Mouse (Mus musculus) lung, embryonic 16.5 days (tissue): ENCODE data around the gene Has1. TPM values are rescaled to one million over a fixed set of nuclear protein-coding genes. Genes with fewer than 3 reads are reported as not detected.

Source experiments
- ATAC-seq: fragments of 200-750 bp; cut with Nextera tagmentation; 2 replicates; pipeline ENCODE4 v1.8.0; 2017; ENCODE audit warnings: low read depth, mild to moderate bottlenecking, moderate library complexity
- H3K27ac ChIP-seq: fragments of 300-500 bp; sonication (generic); 2 replicates; pipeline ENCODE4 v1.5.1; 2014; ENCODE audit warnings: mild to moderate bottlenecking, control low read depth, low read length
- H3K27me3 ChIP-seq: fragments of 300-500 bp; sonication (generic); 2 replicates; pipeline ENCODE4 v1.6.1; 2014; ENCODE audit warnings: low read depth, low read length, mixed read lengths; ENCODE audit not compliant: control insufficient read depth, insufficient read depth
- H3K36me3 ChIP-seq: fragments of 300-500 bp; sonication (generic); 2 replicates; pipeline ENCODE4 v1.6.1; 2014; ENCODE audit warnings: low read length; ENCODE audit not compliant: control insufficient read depth, insufficient read depth
- H3K4me1 ChIP-seq: fragments of 300-500 bp; sonication (generic); replicated peaks from 2 replicates; pipeline ENCODE4 v1.6.1; 2014; ENCODE audit warnings: low read length, mixed read lengths; ENCODE audit not compliant: control insufficient read depth, insufficient read depth
- H3K4me2 ChIP-seq: fragments of 300-500 bp; sonication (generic); 2 replicates; pipeline ENCODE4 v1.6.1; 2014; ENCODE audit warnings: low read depth, low read length, control low read depth
- H3K4me3 ChIP-seq: fragments of 300-500 bp; sonication (generic); 2 replicates; pipeline ENCODE4 v1.5.1; 2014; ENCODE audit warnings: mild to moderate bottlenecking, low read length, control low read depth
- H3K9ac ChIP-seq: fragments of 300-500 bp; sonication (generic); 2 replicates; pipeline ENCODE4 v1.6.1; 2014; ENCODE audit warnings: low read length, control low read depth
- H3K9me3 ChIP-seq: fragments of 300-500 bp; sonication (generic); 2 replicates; pipeline ENCODE4 v1.6.1; 2016; ENCODE audit warnings: low read length; ENCODE audit not compliant: control insufficient read depth
- WGBS: fragments of 180-500 bp; shearing (Covaris S2); extraction: QIAGEN DNeasy Blood & Tissue Kit; methylation state at CpG from one replicate; pipeline ENCODE4 v1.1.7; 2014; 5-methylcytosine and 5-hydroxymethylcytosine counted together
- polyA plus RNA-seq: library from polyadenylated mRNA; unstranded; fragments of >200 nt; fragmentation: Nextera tagmentation; extraction: Ambion mirVana; gene quantifications from 2 replicates; pipeline ENCODE4 v1.2.1, GENCODE M21; 2015

Gene Has1
- polyA plus RNA-seq, 1 experiment from 2014 or later: 0.73 TPM

DNA sequence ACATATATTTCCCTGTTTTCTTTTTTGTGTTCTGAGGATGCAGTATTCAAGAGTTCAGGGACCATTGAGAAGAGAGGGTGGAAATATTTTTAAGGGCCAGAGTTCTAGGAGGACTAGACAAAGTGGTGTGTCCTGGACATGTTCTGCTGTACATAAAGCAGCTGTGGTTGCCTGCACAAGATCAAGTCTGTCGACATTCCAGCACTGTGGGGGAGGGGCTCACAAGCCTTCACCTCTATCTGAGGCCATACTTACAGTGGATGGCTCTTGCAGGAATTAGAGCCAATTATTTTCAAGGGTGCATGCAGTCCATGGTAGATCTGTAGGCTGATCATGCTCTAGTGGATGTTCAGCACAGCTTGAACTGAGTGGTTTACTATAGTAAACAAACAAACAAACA lies 20.1 kb downstream of the Has1 start:
- ATAC-seq: no peak
- Histone ChIP-seq H3K4me2 (no peak overlapping the region), H3K9ac (no peak overlapping the region), H3K4me3 (no peak overlapping the region), H3K9me3 (no peaks in the 10 kb centered on the region), H3K36me3 (peaks cover 32% of the 10 kb centered on the region), H3K27me3 (no peaks in the 10 kb centered on the region), H3K27ac (peak overlapping the region; percentile 5; the same call in 1 of the 2 replicates), H3K4me1 (peaks cover 67% of the 10 kb centered on the region)
- 0% methylated on average over 1 of the region's 1 CpGs for WGBS

DNA sequence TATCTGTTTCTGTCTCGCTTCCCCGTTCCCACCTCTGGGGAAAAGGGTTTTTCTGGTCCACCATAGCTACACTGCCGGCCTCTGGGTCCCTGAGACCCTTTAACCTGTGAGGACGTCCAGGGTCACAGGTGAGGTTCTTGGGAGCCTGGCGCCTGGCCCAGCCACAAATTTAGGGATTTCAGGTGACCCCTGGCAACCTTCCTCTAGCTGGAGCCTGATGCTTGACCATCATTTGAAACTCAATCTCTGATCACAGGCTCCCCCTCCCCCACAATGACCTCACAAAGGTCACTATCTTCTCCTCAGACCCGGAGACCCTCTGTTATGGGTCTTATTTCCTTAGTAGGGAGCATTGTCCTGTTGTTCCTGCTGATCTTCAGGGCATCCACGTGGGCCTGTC lies 24.3 kb downstream of the Has1 start:
- Histone ChIP-seq H3K9ac (no peak overlapping the region), H3K27me3 (no peaks in the 10 kb centered on the region), H3K4me1 (peaks cover 49% of the 10 kb centered on the region), H3K9me3 (no peaks in the 10 kb centered on the region), H3K27ac (no peak overlapping the region), H3K36me3 (peaks cover 20% of the 10 kb centered on the region), H3K4me2 (peak overlapping the region; percentile 66; the same call in 1 of the 2 replicates), H3K4me3 (no peak overlapping the region; the same call in 1 of the 2 replicates)
- ATAC-seq: no peak
- WGBS: 74% methylated on average over 7 of the region's 7 CpGs

DNA sequence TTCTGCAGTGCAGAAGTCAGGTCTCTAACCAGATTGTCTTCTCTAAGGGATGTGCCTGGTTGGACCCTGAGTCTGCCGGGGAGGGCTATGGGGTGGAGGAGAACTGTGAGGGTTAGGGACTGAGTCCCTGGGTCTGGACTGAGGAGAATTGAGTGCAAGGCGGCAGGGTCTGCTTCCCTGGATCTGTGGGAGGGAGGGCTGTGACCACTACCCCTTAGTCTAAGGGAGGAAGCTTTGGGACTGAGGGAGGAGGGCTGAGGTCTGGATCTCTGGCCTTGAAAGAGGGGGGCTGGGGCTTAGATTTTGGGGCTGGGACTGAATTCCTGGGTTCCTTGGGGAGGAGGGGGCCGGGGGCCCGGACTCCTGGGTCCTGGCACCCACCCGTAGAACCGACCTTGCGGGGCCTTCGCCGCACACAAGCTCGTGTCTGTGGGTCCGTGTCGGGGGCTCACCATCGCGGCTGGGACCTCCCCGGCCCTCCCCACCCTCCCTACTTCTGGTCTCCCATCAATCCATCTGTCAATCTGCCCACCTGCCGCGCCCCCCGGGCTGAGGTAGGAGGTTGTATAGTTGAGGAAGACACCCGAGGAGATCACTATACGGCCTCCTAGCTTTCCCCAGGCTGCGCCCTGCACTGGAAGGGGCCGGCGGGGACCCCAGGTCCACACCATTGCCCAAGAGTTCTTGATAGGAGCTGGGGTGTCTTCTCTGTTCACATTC lies 25.0 kb downstream of the Has1 start:
- Histone ChIP-seq H3K9ac (peak overlapping the region; percentile 91), H3K4me1 (peaks cover 45% of the 10 kb centered on the region), H3K27ac (0 out of 2 replicates have a peak overlapping the region, but pooled peaks have one; percentile 7), H3K9me3 (no peaks in the 10 kb centered on the region), H3K27me3 (no peaks in the 10 kb centered on the region), H3K4me2 (peak overlapping the region; percentile 66), H3K4me3 (peak overlapping the region; percentile 85), H3K36me3 (peaks cover 20% of the 10 kb centered on the region)
- no peak for ATAC-seq
- WGBS: 47% methylated on average over 23 of the region's 23 CpGs

DNA sequence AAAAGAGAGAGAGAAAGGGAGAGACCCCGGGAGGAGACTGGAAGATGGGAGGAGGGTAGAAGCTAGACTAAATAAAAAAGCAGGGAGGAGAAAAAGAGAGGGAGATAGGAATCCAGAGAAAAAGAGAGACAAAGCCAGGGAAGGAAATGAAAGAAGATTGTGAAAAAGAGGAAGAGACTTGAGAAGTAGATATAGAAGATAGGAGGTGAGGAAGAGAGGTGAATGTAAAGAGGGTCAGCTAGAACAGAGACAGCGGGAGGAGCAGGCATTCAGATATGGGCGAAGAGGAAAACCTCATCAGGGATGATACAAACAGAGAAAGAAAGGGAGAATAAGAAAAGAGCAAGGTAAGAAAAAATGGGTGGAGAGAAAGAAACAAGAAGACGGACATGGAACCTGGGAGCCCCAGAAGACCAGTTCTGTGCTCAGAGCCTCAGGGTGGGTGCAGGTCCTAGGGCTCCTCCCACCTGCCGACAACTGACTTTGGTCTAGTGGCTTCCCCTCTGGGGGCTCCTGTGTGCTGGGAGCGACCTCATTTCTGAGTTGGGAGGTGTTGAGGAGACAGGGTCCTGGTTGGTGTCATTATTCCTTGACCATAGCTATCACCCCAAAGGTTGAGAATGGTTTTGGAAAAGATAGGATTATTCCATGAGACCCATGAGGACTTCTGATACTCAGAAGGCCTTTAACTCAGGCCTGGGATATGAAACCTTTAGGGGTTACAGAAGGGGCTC lies 25.8 kb downstream of the Has1 start:
- H3K4me1 ChIP-seq: peaks cover 37% of the 10 kb centered on the region
- ATAC-seq: no peak
- H3K9ac ChIP-seq: peak overlapping the region; percentile 91
- H3K4me2 ChIP-seq: peak overlapping the region; percentile 66
- H3K9me3 ChIP-seq: no peaks in the 10 kb centered on the region
- no peaks in the 10 kb centered on the region for H3K27me3 ChIP-seq
- H3K27ac ChIP-seq: peak overlapping the region; percentile 97
- H3K4me3 ChIP-seq: peak overlapping the region; percentile 85
- WGBS: 2% methylated on average over 6 of the region's 6 CpGs
- peaks cover 20% of the 10 kb centered on the region for H3K36me3 ChIP-seq

DNA sequence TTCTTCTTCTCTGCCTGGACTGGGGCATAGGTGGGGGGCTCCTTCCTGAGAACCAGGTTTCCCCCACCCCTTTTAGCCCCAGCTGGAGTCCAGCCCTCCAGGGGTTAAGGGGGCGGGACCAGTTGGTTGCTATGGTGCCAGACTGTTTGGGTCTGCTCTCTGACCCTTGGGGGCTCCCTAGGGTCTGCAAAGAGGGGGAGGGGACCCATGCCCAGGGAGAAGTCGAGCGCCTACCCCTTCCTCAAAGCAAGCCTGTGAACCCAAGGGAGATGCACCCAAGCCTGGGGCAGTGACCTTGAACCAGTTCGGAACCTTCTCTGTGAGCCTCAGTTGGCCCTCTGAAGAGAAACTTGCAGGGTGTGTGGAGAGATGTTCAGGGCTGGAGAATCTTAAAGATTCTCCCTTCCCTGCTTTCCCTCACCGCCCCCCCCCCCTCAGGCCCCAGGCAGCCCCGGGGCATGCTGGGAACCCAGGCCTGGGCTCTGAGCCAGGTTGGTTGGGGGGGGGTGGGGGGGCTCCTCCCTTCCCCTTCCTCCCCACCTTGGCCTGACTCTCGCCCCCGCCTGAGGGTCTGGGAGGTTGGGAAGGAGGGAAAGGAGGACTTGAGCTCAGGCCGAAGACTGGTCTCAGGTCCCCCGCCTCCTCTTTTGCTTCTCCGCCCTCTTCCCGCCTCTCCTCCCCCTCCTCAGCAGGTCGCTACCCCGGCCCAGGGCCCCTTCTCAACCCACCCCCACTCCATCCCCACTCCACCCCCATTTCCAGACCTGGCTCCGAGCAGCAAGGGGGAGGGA lies 26.6 kb downstream of the Has1 start:
- H3K27ac ChIP-seq: peak overlapping the region; percentile 97
- H3K27me3 ChIP-seq: no peaks in the 10 kb centered on the region
- ATAC-seq: peak; percentile 64
- WGBS: 1% methylated on average over 9 of the region's 15 CpGs
- H3K4me3 ChIP-seq: peak overlapping the region; percentile 85
- peaks cover 29% of the 10 kb centered on the region for H3K4me1 ChIP-seq
- H3K36me3 ChIP-seq: peaks cover 16% of the 10 kb centered on the region
- peak overlapping the region; percentile 66 for H3K4me2 ChIP-seq
- H3K9ac ChIP-seq: peak overlapping the region; percentile 91
- no peaks in the 10 kb centered on the region for H3K9me3 ChIP-seq

DNA sequence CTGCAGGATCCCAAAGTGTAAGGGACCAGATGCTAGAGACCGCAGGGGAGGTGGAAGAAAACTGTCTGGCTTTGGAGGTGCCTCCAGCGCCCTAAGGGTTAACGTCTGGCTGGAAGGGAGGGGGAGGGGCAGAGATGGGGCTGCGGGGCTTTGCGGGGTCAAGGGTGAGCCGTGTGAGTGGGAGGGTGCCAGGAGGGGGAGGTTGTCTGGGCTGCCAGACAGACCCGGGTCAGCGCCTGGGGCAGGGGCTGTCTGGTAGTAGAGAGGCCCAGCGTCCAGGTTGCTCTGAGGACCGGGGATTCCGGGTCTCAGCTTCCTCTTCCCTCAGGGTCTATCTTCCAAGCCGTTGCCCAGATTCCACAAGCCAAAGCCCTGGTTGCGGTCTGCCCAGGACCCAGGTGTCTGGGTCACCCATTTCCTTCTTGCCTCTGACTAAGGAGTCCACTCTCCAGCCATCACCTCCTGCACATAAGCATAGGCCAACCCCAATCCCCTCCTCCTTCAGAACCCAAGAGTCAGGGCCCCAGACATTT lies 27.3 kb downstream of the Has1 start:
- Histone ChIP-seq H3K27me3 (no peaks in the 10 kb centered on the region), H3K36me3 (peaks cover 11% of the 10 kb centered on the region), H3K9ac (peak overlapping the region; percentile 91), H3K27ac (peak overlapping the region; percentile 97), H3K9me3 (no peaks in the 10 kb centered on the region), H3K4me3 (peak overlapping the region; percentile 85), H3K4me2 (peak overlapping the region; percentile 66), H3K4me1 (peaks cover 25% of the 10 kb centered on the region)
- ATAC-seq: peak; percentile 42
- 0% methylated on average over 12 of the region's 13 CpGs for WGBS

DNA sequence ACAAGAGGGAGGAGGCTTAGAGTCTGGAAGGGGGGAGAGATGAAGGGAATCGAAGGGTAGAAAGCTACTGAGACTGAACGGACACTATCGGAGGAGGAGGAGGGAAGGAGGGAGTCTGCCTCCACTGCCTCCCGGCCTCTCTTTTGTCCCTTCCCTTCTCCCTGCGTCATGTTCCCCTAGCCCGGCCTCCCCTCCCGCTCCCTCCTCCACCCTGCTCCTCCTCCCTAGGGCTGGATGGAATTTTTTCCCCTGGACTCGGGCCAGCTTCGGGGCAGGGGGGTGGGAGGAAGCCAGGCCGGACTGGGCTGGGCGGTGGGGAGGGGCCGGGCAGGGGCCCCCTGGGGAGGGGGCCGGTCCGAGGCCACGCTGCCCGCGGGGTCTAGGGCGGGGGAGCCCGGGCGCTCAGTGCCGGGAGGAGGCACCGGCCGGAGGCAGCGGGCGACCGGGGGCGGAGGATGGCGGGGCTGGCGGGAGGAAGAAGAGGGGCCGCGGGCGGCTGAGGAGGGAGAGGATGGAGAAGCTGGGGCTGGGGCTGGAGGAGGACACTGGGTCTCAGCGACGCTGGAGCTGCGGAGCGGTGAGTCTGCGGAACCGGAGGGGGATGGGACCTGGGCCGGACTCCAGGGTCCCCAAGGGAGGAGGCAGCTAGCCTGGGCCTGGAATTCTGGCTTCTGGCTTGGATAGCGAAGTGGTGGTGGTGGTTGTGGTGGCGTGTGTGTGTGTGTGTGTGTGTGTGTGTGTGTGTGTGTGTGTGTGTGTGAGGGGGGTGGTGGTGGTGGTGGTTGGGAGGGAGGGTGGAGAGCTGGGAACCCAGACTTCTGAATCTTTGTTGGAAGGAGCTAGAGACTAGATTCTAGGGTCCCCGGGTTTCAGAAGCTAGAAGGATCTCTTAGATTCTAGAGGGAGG lies 28.0 kb downstream of the Has1 start, which contains the start of gene Spaca6:
Gene Spaca6, plus strand, starts transcription at position 408 of the 907 bp plus-strand sequence.
- Histone ChIP-seq H3K4me1 (peaks cover 23% of the 10 kb centered on the region), H3K4me2 (peak within 1 kb of the TSS; percentile 66), H3K27ac (peak within 1 kb of the TSS; percentile 97), H3K4me3 (peak within 1 kb of the TSS; percentile 85), H3K36me3 (peaks cover 7% of the 10 kb centered on the region), H3K27me3 (no peaks in the 10 kb centered on the region), H3K9me3 (no peaks in the 10 kb centered on the region), H3K9ac (peak within 1 kb of the TSS; percentile 91)
- WGBS: under 1% methylated on average over 36 of the region's 42 CpGs
- peak; percentile 87 for ATAC-seq

DNA sequence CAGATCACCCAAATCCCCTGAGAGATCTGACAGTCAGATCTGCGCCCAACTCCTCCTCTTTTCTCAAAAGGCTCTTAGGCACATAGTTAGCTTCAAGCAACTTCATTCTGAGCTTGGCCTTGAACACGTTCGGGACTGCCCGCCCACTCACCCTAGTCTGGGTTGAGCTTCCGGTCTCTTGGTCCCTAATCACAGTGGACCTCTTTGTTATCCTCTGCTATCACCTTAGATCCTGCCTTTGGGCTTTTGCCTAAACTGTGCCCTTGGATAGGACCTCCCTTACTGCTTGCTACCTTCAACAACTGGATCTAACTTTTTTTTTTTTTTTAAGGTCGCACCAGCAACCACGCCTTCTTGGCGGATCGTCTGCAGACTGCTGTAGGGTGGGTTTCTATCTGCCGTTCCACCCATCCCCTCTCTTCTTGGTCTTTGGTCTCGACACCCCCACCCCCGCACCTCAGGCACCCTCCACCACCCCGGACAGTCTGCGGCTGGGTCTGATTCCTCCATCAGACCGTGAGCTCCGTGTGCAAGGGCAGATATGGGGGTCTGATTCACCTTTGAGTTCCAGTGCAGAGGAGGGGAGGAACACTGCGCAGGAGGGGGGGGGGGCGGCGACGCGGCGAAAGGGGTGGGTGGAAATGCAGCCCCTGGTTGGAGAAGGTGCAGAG lies 28.9 kb downstream of the Has1 start:
- H3K9ac ChIP-seq: peak overlapping the region; percentile 91
- peak; percentile 29 for ATAC-seq

More for the DNA sequence above, 28.9 kb downstream of the Has1 start:
- H3K27me3 ChIP-seq: no peaks in the 10 kb centered on the region
- peaks cover 18% of the 10 kb centered on the region for H3K4me1 ChIP-seq
- peak overlapping the region; percentile 85 for H3K4me3 ChIP-seq
- H3K36me3 ChIP-seq: peaks cover 2% of the 10 kb centered on the region; the same call in 1 of the 2 replicates
- under 1% methylated on average over 17 of the region's 22 CpGs for WGBS
- no peaks in the 10 kb centered on the region for H3K9me3 ChIP-seq
- H3K4me2 ChIP-seq: peak overlapping the region; percentile 66
- peak overlapping the region; percentile 97 for H3K27ac ChIP-seq
